Mouse (Mus musculus) thymus, adult 2 months (tissue): ENCODE results near the gene Snx5. TPM values are rescaled to one million over a fixed set of nuclear protein-coding genes. Genes with fewer than 3 reads are reported as not detected.

Experiments
- DNase-seq: peaks from one replicate; pipeline ENCODE4 v3.0.0; 2021
- H3K27ac ChIP-seq: fragments of 200-500 bp; 2 replicates; pipeline ENCODE4 v1.5.1; 2012; ENCODE audit warnings: low read length, control low read depth; ENCODE audit not compliant: control insufficient read depth, insufficient read depth
- H3K27me3 ChIP-seq: fragments of 200-500 bp; 2 replicates; pipeline ENCODE4 v1.6.1; 2012; ENCODE audit warnings: mild to moderate bottlenecking, low read length, moderate library complexity, mixed read lengths; ENCODE audit not compliant: control insufficient read depth, insufficient read depth
- H3K36me3 ChIP-seq: fragments of 200-500 bp; 2 replicates; pipeline ENCODE4 v1.6.1; 2012; ENCODE audit warnings: mild to moderate bottlenecking, low read length, moderate library complexity; ENCODE audit not compliant: control insufficient read depth, insufficient read depth
- H3K4me1 ChIP-seq: fragments of 200-500 bp; replicated peaks from 2 replicates; pipeline ENCODE4 v1.6.1; 2012; ENCODE audit warnings: low read length; ENCODE audit not compliant: control insufficient read depth, insufficient read depth
- H3K4me3 ChIP-seq: fragments of 200-500 bp; 2 replicates; pipeline ENCODE4 v1.5.1; 2012; ENCODE audit warnings: mild to moderate bottlenecking, low read length, control low read depth, moderate library complexity; ENCODE audit not compliant: control insufficient read depth, insufficient read depth
- CTCF ChIP-seq: fragments of 200-500 bp; IDR thresholded peaks from 2 replicates; pipeline ENCODE4 v1.5.1; 2012; ENCODE audit warnings: mild to moderate bottlenecking, control low read depth, low read length, moderate library complexity, borderline replicate concordance; ENCODE audit not compliant: control insufficient read depth, poor library complexity, insufficient read depth; ENCODE audit errors: extremely low read depth
- POLR2A ChIP-seq: fragments of 200-500 bp; IDR thresholded peaks from 2 replicates; pipeline ENCODE4 v1.6.1; 2012; ENCODE audit warnings: mild to moderate bottlenecking, low read length, control low read depth, moderate library complexity; ENCODE audit not compliant: control insufficient read depth, poor library complexity, insufficient read depth; ENCODE audit errors: extremely low read depth
- WGBS: fragments of 180-500 bp; shearing (Covaris S2); methylation state at CpG from one replicate; pipeline ENCODE4 v1.1.7; 2018; 5-methylcytosine and 5-hydroxymethylcytosine counted together
- polyA plus RNA-seq: library from polyadenylated mRNA; depleted of rRNA; stranded (reverse); fragments of >200 nt; gene quantifications from 2 replicates; pipeline ENCODE4 v1.2.3, GENCODE M21; 2012

The Snx5 gene
- polyA plus RNA-seq, 1 experiment: 71.0 TPM

DNA sequence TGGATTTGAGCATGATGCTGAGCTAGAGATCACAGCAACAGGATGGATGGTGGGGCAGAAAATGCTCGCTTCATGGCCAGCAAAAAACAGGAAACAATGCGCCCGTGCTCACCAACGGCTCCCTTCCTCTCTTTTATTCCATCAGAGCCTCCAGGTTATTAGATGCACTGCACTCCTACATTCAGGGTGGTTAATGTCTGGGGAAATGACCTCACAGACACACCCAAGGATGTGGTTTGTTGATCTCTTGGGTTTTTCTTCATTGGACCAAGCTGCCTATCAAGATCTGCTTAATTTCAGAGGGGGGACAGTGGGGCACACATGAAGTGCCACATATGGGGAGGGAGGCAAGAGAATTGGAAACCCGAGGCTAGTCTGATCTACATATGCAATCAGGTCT lies 39.6 kb downstream of the Snx5 start:
- no peak overlapping the region for H3K4me3 ChIP-seq
- 13% methylated on average over 5 of the region's 5 CpGs for WGBS

GRCm38 (mm10) chr2:144230498-144230897 lies 40.2 kb downstream of the Snx5 start:
- 16% methylated on average over 7 of the region's 7 CpGs for WGBS
- no peak overlapping the region for H3K4me3 ChIP-seq

More for the DNA sequence above, 39.6 kb downstream of the Snx5 start:
- Histone ChIP-seq H3K4me1 (peaks cover 20% of the 10 kb centered on the region), H3K27ac (no peak overlapping the region), H3K27me3 (no peaks in the 10 kb centered on the region), H3K36me3 (no peaks in the 10 kb centered on the region)
- DNase-seq: no peak
- TF ChIP-seq CTCF (no peak), POLR2A (no peak)

GRCm38 (mm10) chr2:144229647-144230046 lies 41.1 kb downstream of the Snx5 start:
- Histone ChIP-seq H3K27ac (peak overlapping the region; percentile 50; the same call in 1 of the 2 replicates), H3K4me1 (peaks cover 26% of the 10 kb centered on the region), H3K36me3 (no peaks in the 10 kb centered on the region), H3K4me3 (no peak overlapping the region), H3K27me3 (no peaks in the 10 kb centered on the region)
- peak; percentile 27 for DNase-seq
- WGBS: 66% methylated on average over 14 of the region's 14 CpGs
- TF ChIP-seq POLR2A (no peak), CTCF (no peak)

More at GRCm38 (mm10) chr2:144230498-144230897, 40.2 kb downstream of the Snx5 start:
- Histone ChIP-seq H3K36me3 (no peaks in the 10 kb centered on the region), H3K27ac (peak overlapping the region; percentile 25; the same call in 1 of the 2 replicates), H3K4me1 (peaks cover 20% of the 10 kb centered on the region), H3K27me3 (no peaks in the 10 kb centered on the region)
- TF ChIP-seq CTCF (no peak), POLR2A (no peak)
- DNase-seq: no peak

DNA sequence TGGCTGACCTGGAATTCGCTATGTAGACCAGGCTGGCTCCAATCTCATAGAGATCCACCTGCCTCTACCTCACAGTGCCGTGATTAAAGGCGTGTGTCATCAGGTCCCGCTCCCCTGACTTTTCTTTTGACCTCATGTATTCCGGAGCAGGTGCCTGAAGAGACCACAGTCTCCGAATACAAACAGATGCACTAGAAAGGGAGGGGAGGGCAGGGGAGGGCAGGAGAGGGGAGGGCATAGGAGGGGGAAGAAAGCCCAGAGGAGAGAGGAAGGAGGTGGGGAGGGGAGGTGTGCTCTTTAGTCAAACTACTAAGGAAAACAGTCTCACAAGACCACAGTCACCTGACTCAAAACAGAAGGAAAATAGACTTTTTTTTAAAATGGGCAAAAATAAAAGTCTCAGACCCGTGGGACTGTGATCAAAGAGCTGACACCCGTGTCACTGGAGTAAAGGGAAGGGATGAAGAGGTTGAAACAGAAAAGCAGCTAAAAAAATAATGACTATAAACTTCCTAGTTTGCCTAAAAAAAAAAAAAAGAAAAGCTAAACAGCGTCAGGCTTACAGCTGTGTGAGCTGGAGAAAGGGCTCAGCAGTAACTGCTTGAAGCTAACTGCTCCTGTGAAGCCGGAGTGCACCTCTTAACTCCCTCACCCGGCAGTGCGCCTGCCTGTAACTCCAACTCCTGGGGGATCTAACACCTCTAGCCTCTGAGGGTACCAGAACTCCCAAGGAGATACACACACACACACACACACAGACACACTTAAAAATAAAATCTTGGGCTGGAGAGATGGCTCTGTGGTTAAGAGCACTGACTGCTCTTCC lies 42.0 kb downstream of the Snx5 start:
- WGBS: 7% methylated on average over 12 of the region's 12 CpGs

GRCm38 (mm10) chr2:144226906-144227586 lies 43.7 kb downstream of the Snx5 start:
- 96% methylated on average over 12 of the region's 12 CpGs for WGBS
- Histone ChIP-seq H3K4me1 (peaks cover 35% of the 10 kb centered on the region), H3K27ac (no peak overlapping the region), H3K36me3 (no peaks in the 10 kb centered on the region), H3K27me3 (no peaks in the 10 kb centered on the region), H3K4me3 (no peak overlapping the region)
- TF ChIP-seq CTCF: no peak
- no peak for TF ChIP-seq POLR2A
- no peak for DNase-seq

More for the DNA sequence above, 42.0 kb downstream of the Snx5 start:
- Histone ChIP-seq H3K4me3 (no peak overlapping the region), H3K4me1 (peaks cover 35% of the 10 kb centered on the region), H3K27me3 (no peaks in the 10 kb centered on the region), H3K36me3 (no peaks in the 10 kb centered on the region), H3K27ac (peak overlapping the region; percentile 93)
- TF ChIP-seq CTCF (no peak), POLR2A (no peak)
- peak; percentile 48 for DNase-seq

DNA sequence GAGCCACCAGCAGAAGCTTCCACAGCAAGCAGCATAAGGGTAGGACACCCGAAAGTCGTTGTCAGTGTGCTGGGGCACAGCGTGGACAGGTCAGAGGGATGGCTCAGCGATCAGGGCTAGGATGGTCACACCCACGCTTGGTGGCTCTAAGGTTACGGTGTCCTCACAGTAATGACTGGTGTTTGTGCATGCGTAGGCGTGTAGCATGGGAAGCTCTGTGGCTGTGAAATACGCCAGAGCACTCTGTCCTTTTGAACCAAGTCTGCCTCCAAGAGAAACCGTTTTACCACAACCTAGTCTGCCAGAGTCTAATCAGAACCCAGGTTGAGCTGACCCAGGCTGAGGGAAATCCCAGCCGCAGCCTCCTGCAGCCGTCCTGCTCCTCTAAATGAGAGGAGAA lies 46.4 kb downstream of the Snx5 start:
- Histone ChIP-seq H3K27ac (no peak overlapping the region), H3K4me3 (0 out of 2 replicates have a peak overlapping the region, but pooled peaks have one; percentile 10), H3K27me3 (no peaks in the 10 kb centered on the region), H3K36me3 (no peaks in the 10 kb centered on the region), H3K4me1 (peaks cover 18% of the 10 kb centered on the region)
- TF ChIP-seq POLR2A (no peak), CTCF (no peak)
- no peak for DNase-seq
- WGBS: 7% methylated on average over 12 of the region's 12 CpGs
